Mouse (Mus musculus): ENCODE results near the gene Tmem178b. TPM values are rescaled to one million over a fixed set of nuclear protein-coding genes. Genes with fewer than 3 reads are reported as not detected.

Gene Tmem178b
- polyA plus RNA-seq, 1 experiment from 2014 or later = 0.14 TPM

DNA sequence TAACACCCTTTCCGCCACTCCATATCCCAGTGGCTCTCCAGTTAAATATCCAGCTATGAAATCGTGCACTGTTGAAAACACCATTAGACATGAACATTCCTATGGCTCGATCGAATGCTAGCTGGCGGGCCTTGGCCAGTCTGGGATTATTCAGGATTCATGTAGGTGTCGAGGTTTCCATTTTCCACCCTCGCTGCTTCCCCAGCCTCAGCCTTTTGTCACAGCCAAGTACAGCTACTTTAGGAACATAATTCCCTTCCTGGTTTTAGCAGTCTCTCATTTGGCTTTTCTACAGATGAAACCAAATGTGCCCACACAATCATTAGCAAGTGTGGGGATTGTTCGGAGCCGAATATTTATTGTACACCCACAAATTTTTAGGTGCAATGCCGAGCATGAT, 239.4 kb downstream of the Tmem178b start:
- WGBS = 76% methylated on average over 10 of the region's 10 CpGs
- no peak overlapping the region for H3K27ac ChIP-seq
- no peaks in the 10 kb centered on the region for H3K27me3 ChIP-seq
- ATAC-seq (ENCODE audit: borderline replicate concordance, extremely low read depth, low FRiP score, low TSS enrichment) = no peak
- H3K4me3 ChIP-seq = no peak overlapping the region
- H3K4me2 ChIP-seq = no peak overlapping the region
- H3K9ac ChIP-seq = no peak overlapping the region
- H3K4me1 ChIP-seq = no peaks in the 10 kb centered on the region
- no peaks in the 10 kb centered on the region for H3K9me3 ChIP-seq
- H3K36me3 ChIP-seq = no peaks in the 10 kb centered on the region

DNA sequence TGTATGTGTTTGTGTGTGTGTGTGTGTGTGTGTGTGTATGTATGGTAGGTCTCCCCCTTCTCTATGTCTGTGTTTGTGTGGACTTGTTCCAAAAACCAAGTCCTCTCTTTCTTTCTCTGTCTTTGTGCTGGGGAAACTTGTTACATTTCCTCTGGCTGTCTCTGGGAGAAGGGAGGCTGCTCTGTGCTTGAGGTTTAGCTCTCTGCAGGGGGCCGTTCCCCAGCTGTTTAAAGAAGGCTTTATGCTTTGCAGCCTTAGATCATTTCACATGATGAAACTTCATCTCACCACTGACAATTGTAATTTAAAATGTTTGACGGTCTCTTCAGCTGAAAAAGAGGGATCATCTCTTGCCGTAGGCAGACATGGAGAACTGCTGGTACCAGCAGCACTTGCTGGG, 243.2 kb downstream of the Tmem178b start:
- H3K27ac ChIP-seq = no peak overlapping the region
- no peaks in the 10 kb centered on the region for H3K36me3 ChIP-seq
- H3K4me1 ChIP-seq = no peaks in the 10 kb centered on the region
- WGBS = 56% methylated on average over 3 of the region's 3 CpGs
- ATAC-seq (ENCODE audit: borderline replicate concordance, extremely low read depth, low FRiP score, low TSS enrichment) = no peak
- H3K4me2 ChIP-seq = no peak overlapping the region
- H3K9ac ChIP-seq = no peak overlapping the region
- H3K4me3 ChIP-seq = no peak overlapping the region
- no peaks in the 10 kb centered on the region for H3K27me3 ChIP-seq
- no peaks in the 10 kb centered on the region for H3K9me3 ChIP-seq

DNA sequence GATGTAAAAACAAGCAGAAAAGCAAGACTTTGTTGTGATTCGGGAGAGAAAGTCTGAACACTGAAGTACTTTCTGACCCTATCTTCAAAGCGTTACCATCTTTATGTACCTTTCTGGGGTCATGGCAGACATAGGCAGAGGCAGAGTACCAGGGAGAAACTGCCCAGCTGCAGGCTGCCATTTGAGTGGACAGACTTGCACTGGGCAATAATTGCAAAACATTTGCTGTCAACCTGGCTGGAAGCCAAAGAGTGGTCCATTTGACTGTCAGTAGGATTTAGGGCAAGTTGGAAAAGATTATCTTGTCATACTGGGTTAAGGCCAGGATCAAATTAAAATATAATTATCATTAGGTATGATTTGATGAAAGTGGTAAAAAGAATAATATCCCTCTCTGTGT, 247.1 kb downstream of the Tmem178b start:
- Histone ChIP-seq H3K4me3 (no peak overlapping the region), H3K36me3 (no peaks in the 10 kb centered on the region), H3K27ac (no peak overlapping the region), H3K27me3 (no peaks in the 10 kb centered on the region), H3K4me2 (no peak overlapping the region), H3K4me1 (no peaks in the 10 kb centered on the region), H3K9me3 (no peaks in the 10 kb centered on the region), H3K9ac (no peak overlapping the region)
- WGBS = 67% methylated on average over 2 of the region's 2 CpGs
- no peak for ATAC-seq (ENCODE audit: borderline replicate concordance, extremely low read depth, low FRiP score, low TSS enrichment)

DNA sequence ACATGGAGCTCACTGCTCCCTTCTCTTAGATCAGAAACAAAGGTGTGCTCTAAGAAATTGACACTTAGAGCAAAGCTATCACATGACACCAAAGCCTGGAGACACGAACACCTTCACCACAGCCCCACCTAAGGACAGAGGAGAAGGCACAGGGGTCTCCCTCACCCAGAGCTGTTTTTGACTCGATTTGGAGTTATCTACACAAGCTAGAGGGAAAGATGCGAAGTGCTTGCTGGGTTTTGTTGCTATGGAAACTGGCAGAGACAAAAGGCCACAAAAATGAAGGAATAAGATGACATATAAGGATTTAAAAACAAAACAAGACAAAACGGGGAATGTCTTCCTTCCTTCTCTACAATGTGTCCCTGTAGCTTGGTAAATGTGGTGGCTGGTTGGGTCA, 248.4 kb downstream of the Tmem178b start:
- Histone ChIP-seq H3K36me3 (no peaks in the 10 kb centered on the region), H3K9me3 (no peaks in the 10 kb centered on the region), H3K4me3 (no peak overlapping the region), H3K27me3 (no peaks in the 10 kb centered on the region), H3K4me1 (no peaks in the 10 kb centered on the region), H3K27ac (no peak overlapping the region), H3K4me2 (no peak overlapping the region), H3K9ac (no peak overlapping the region)
- 37% methylated on average over 4 of the region's 4 CpGs for WGBS
- no peak for ATAC-seq (ENCODE audit: borderline replicate concordance, extremely low read depth, low FRiP score, low TSS enrichment)

DNA sequence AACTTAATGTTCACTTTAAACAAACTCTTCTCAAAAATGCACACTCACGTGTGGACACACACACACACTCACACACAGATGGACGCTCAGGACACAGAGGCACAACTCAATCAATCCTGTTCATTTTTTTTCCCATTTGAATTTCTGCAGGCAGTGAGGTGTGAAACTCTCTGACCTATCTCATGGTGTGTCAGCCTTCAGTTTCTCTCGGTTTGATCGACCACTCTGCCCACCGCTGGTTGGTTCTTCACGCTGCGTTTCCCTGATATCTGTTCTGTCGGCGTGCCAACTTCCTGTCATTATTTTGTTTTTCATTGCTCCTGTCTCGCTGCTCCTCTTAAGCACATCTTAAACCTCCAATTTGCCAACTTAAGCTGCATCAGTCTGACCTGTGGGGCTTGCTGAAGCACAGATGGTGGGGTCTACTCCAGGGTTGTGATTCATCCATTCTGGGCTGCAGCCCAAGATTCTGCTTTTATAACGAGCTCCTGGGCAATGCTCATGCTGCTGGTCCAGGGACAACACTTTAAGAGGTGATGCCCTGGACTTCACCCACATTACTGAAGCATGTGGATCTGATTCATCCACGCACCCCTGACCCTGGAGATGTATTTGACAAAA, 250.1 kb downstream of the Tmem178b start:
- WGBS = 50% methylated on average over 12 of the region's 12 CpGs
- Histone ChIP-seq H3K4me3 (no peak overlapping the region), H3K36me3 (no peaks in the 10 kb centered on the region), H3K9ac (no peak overlapping the region), H3K27ac (no peak overlapping the region), H3K9me3 (no peaks in the 10 kb centered on the region), H3K4me2 (no peak overlapping the region), H3K27me3 (no peaks in the 10 kb centered on the region), H3K4me1 (no peaks in the 10 kb centered on the region)
- ATAC-seq (ENCODE audit: borderline replicate concordance, extremely low read depth, low FRiP score, low TSS enrichment) = no peak

DNA sequence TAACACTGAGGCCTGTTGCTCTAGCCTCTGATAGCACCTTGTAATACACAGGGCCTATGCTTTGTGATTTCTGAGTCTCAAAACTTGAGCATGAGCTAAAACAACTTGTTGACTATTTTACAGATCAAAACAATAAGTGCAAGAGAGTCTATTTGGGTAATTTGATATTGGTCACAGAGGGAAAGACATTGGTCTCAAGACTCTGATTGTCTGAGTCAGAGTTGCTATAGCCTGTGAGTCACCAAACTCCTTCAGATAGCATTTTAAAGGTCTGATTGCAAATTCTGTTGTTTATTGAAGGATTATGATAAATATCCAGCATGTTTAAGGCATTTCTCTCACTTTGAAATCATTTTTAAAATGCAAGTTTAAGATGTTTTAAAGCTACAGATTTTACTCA, 250.9 kb downstream of the Tmem178b start:
- Histone ChIP-seq H3K36me3 (no peaks in the 10 kb centered on the region), H3K9me3 (no peaks in the 10 kb centered on the region), H3K4me3 (no peak overlapping the region), H3K27ac (no peak overlapping the region), H3K4me1 (no peaks in the 10 kb centered on the region), H3K9ac (no peak overlapping the region), H3K27me3 (no peaks in the 10 kb centered on the region), H3K4me2 (no peak overlapping the region)
- no peak for ATAC-seq (ENCODE audit: borderline replicate concordance, extremely low read depth, low FRiP score, low TSS enrichment)

DNA sequence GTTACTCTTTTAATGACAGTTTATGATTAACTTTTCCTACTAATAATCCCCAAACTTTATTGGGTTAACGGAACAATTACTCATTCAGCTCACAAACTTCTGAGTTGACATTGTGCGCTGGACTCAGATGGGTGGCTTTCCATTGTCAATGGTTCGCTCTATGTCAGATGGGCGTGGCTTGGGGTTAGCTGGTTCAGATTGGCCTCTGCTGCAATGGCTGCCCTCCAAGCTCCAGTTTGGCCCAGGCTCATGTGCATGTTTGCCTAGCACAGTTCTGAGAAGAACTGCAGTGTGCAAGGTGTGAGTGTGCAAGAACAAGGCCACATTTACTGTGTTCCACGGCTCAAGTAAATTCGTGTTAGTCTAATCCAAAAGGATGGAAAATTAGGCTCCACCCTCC, 255.6 kb downstream of the Tmem178b start:
- no peak overlapping the region for H3K4me2 ChIP-seq
- no peaks in the 10 kb centered on the region for H3K36me3 ChIP-seq
- no peaks in the 10 kb centered on the region for H3K27me3 ChIP-seq
- ATAC-seq (ENCODE audit: borderline replicate concordance, extremely low read depth, low FRiP score, low TSS enrichment) = no peak
- no peak overlapping the region for H3K9ac ChIP-seq
- H3K4me3 ChIP-seq = no peak overlapping the region
- H3K27ac ChIP-seq = no peak overlapping the region
- no peaks in the 10 kb centered on the region for H3K9me3 ChIP-seq
- 80% methylated on average over 6 of the region's 6 CpGs for WGBS
- H3K4me1 ChIP-seq = no peaks in the 10 kb centered on the region

DNA sequence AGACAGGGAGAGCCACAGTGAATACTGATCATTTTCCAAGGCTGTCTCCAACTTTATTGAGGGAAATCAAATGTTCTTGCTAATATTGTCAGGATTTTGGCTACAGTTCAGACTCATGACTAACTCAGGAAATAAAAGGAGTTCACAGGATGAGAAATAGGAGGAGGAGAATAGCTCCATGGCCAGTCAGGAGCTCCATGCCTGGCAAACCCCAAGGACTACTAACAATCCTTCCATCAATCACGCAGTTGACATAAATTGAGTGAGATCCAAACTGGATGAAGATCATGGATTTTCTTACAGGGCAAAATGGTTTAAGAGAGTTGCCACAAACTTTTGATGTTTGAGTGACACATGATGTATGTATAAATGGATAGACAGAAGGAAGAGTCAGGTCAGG, 258.9 kb downstream of the Tmem178b start:
- no peak for ATAC-seq (ENCODE audit: borderline replicate concordance, extremely low read depth, low FRiP score, low TSS enrichment)
- H3K4me3 ChIP-seq = no peak overlapping the region
- no peak overlapping the region for H3K27ac ChIP-seq
- H3K4me1 ChIP-seq = no peaks in the 10 kb centered on the region
- H3K9ac ChIP-seq = no peak overlapping the region
- H3K27me3 ChIP-seq = no peaks in the 10 kb centered on the region
- no peak overlapping the region for H3K4me2 ChIP-seq
- 93% methylated on average over 1 of the region's 1 CpGs for WGBS
- H3K36me3 ChIP-seq = no peaks in the 10 kb centered on the region
- no peaks in the 10 kb centered on the region for H3K9me3 ChIP-seq

DNA sequence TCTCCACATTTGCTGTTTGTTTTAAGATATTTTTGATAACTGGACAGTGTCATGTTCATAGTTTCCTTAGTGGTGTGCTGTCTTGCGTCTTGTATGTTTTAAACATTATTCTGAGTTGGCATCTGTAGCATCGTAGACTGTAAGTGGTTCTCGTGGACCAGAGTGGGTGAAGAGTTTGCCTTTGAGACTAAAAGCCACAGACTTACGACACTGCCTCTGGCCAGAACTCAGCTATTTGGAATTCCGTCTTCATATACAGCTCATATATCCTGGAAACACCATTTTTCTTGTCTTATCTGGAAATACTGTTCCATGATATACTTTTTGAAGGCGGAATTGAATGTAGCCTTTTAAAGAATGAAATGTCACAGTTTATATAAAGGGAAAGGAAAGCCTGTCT, 260.4 kb downstream of the Tmem178b start:
- no peak overlapping the region for H3K9ac ChIP-seq
- no peak overlapping the region for H3K4me2 ChIP-seq
- 24% methylated on average over 6 of the region's 6 CpGs for WGBS
- no peaks in the 10 kb centered on the region for H3K27me3 ChIP-seq
- ATAC-seq (ENCODE audit: borderline replicate concordance, extremely low read depth, low FRiP score, low TSS enrichment) = no peak
- no peak overlapping the region for H3K4me3 ChIP-seq
- no peaks in the 10 kb centered on the region for H3K4me1 ChIP-seq
- H3K9me3 ChIP-seq = no peaks in the 10 kb centered on the region
- H3K27ac ChIP-seq = no peak overlapping the region
- H3K36me3 ChIP-seq = no peaks in the 10 kb centered on the region

DNA sequence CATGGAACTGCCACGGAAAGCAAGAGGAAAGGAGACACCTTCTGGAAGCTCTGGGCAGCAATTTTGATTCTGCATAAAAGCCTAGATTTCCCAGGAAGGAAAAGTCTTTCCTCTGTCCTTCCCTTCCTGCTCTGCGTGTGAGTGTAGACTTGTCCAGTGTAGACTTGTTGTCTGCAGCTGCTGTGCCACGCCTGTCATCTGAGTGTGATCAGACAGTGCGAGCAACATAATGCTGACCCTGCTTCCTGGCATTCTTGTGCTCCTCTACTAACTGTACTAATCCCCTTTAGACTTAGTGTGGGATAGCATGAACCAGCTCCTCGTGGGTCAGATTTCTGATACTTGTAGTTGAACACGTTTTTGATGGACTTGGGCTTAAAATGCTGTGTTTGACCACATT, 262.6 kb downstream of the Tmem178b start:
- ATAC-seq (ENCODE audit: borderline replicate concordance, extremely low read depth, low FRiP score, low TSS enrichment) = no peak
- no peak overlapping the region for H3K27ac ChIP-seq

DNA sequence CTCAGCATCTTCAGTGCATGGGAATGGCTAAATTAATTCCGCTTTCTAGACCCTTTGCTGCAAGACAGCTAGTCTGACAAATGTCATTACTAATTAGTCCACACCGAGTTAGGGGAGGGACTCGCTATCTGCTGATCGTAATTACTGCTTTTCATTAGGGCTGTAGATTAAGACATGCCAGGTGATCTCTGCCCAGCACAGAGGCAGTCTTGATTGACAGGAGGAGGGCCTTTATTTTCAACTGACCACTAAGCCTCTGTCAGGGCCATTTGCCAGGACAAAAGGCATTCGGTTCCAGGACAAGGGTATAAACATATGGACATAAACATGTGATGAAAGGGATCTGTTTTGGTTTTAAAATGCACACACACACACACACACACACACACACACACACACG, 264.3 kb downstream of the Tmem178b start:
- H3K27ac ChIP-seq = no peak overlapping the region
- no peaks in the 10 kb centered on the region for H3K9me3 ChIP-seq
- H3K9ac ChIP-seq = no peak overlapping the region
- H3K36me3 ChIP-seq = no peaks in the 10 kb centered on the region
- 78% methylated on average over 6 of the region's 6 CpGs for WGBS
- no peak for ATAC-seq (ENCODE audit: borderline replicate concordance, extremely low read depth, low FRiP score, low TSS enrichment)
- no peaks in the 10 kb centered on the region for H3K27me3 ChIP-seq
- no peaks in the 10 kb centered on the region for H3K4me1 ChIP-seq
- no peak overlapping the region for H3K4me3 ChIP-seq
- H3K4me2 ChIP-seq = no peak overlapping the region

More for the DNA sequence above, 262.6 kb downstream of the Tmem178b start:
- no peaks in the 10 kb centered on the region for H3K4me1 ChIP-seq
- H3K36me3 ChIP-seq = no peaks in the 10 kb centered on the region
- no peaks in the 10 kb centered on the region for H3K27me3 ChIP-seq
- H3K9ac ChIP-seq = no peak overlapping the region
- no peak overlapping the region for H3K4me2 ChIP-seq
- 53% methylated on average over 6 of the region's 6 CpGs for WGBS
- no peaks in the 10 kb centered on the region for H3K9me3 ChIP-seq
- no peak overlapping the region for H3K4me3 ChIP-seq

DNA sequence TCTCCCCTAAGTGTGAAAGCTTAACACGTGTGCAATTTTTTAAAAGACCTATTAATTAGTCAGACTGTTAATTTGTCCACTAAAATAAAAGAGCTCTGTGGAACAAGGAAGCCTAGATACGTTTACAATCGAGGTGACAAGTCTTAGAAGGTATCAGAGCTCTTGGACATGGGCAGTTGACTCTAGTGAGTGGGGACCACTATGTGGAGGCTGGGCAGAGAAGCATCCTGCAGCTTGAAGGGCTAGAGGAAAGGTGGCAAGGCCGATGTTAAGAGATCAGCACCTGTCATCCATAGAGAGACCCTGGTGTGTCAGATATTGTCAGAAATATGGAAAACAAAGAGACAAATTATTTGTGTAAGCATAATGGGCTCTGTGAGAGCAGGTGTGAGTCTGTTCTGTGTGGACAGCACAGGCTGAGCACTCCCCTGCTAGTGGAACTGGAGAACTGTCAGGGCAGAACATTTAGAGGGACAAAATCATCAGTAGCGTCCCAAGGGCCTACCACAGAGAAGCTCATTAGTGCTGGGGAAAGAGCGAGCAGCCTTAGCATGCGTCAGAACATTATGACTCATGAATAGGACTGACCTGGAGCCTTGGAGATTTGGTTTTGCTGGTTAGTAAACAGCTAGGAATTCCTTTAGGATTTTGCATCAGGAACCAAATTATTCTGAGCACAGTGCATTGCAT, 264.9 kb downstream of the Tmem178b start:
- H3K36me3 ChIP-seq = no peaks in the 10 kb centered on the region
- WGBS = 80% methylated on average over 7 of the region's 7 CpGs
- no peak for ATAC-seq (ENCODE audit: borderline replicate concordance, extremely low read depth, low FRiP score, low TSS enrichment)
- H3K4me1 ChIP-seq = no peaks in the 10 kb centered on the region
- H3K9me3 ChIP-seq = no peaks in the 10 kb centered on the region
- no peak overlapping the region for H3K4me2 ChIP-seq
- no peak overlapping the region for H3K9ac ChIP-seq
- H3K4me3 ChIP-seq = no peak overlapping the region
- H3K27ac ChIP-seq = no peak overlapping the region
- H3K27me3 ChIP-seq = no peaks in the 10 kb centered on the region

DNA sequence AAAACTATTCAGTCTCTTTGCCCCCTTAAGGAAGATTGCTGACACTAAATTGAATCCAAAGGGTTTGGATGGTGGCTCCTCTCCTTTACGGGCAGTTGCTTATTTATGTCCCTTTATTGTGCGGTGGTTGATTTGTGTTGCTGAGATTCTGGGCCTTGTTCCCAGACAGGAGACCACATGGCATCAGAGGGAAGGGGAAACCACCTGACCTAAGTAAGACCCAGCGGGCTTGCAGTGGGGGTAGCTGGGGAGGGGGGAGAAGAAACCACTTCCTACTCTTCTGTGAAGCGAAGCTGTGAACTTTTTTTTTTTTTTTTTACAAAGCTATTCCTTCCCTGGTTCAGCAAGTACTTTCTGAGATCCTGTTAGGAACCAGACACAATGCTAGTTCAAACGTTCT, 269.5 kb downstream of the Tmem178b start:
- no peak for ATAC-seq (ENCODE audit: borderline replicate concordance, extremely low read depth, low FRiP score, low TSS enrichment)
- WGBS = 32% methylated on average over 5 of the region's 5 CpGs
- no peak overlapping the region for H3K4me2 ChIP-seq
- H3K9ac ChIP-seq = no peak overlapping the region
- no peak overlapping the region for H3K27ac ChIP-seq
- no peaks in the 10 kb centered on the region for H3K9me3 ChIP-seq
- H3K27me3 ChIP-seq = no peaks in the 10 kb centered on the region
- no peaks in the 10 kb centered on the region for H3K4me1 ChIP-seq
- no peak overlapping the region for H3K4me3 ChIP-seq
- H3K36me3 ChIP-seq = no peaks in the 10 kb centered on the region

All from lung, embryonic 15.5 days (tissue).